Mouse (Mus musculus): ENCODE results near the gene Gsk3b. TPM values are rescaled to one million over a fixed set of nuclear protein-coding genes. Genes with fewer than 3 reads are reported as not detected.
A peak's percentile ranks its signal among the peaks of the same experiment; 100 is the strongest.

The Gsk3b gene
- polyA plus RNA-seq, 1 experiment from 2014 or later, result 29.6 TPM

- ATAC-seq (replicated peaks; ENCODE audit: low FRiP score), result no peak
- H3K9ac ChIP-seq (ENCODE audit: low read depth, low read length), result no peak overlapping the region
These were observed 166.3 kb downstream of the Gsk3b start for GRCm38 (mm10) chr16:38255107-38255506.

GRCm38 (mm10) chr16:38255927-38256326 is 167.1 kb downstream of the Gsk3b start:
- no peak for DNase-seq (ENCODE audit: low spot score)
- no peak overlapping the region for H3K4me2 ChIP-seq
- H3K9ac ChIP-seq (ENCODE audit: low read depth, low read length), result no peak overlapping the region
- H3K4me1 ChIP-seq (replicated peaks; ENCODE audit: control insufficient read depth, insufficient read depth, low read length), result no peaks in the 10 kb centered on the region
- no peak overlapping the region for H3K4me3 ChIP-seq (ENCODE audit: low read depth, low read length)
- H3K9me3 ChIP-seq (ENCODE audit: control insufficient read depth, low read length), result no peaks in the 10 kb centered on the region
- ATAC-seq (replicated peaks; ENCODE audit: low FRiP score), result no peak
- H3K27me3 ChIP-seq (replicated peaks; ENCODE audit: control insufficient read depth, insufficient read depth, low read length), result no peaks in the 10 kb centered on the region
- no peak overlapping the region for H3K27ac ChIP-seq (ENCODE audit: low read depth, low read length)
- 83% methylated on average over 9 of the region's 9 CpGs for WGBS
- H3K36me3 ChIP-seq (ENCODE audit: control insufficient read depth, insufficient read depth, low read length), result no peaks in the 10 kb centered on the region

More at GRCm38 (mm10) chr16:38255107-38255506, 166.3 kb downstream of the Gsk3b start:
- H3K27ac ChIP-seq (ENCODE audit: low read depth, low read length), result no peak overlapping the region
- WGBS, result 76% methylated on average over 4 of the region's 4 CpGs
- H3K4me1 ChIP-seq (replicated peaks; ENCODE audit: control insufficient read depth, insufficient read depth, low read length), result no peaks in the 10 kb centered on the region
- no peak overlapping the region for H3K4me3 ChIP-seq (ENCODE audit: low read depth, low read length)
- H3K36me3 ChIP-seq (ENCODE audit: control insufficient read depth, insufficient read depth, low read length), result no peaks in the 10 kb centered on the region
- DNase-seq (ENCODE audit: low spot score), result no peak
- H3K4me2 ChIP-seq, result no peak overlapping the region
- no peaks in the 10 kb centered on the region for H3K27me3 ChIP-seq (replicated peaks; ENCODE audit: control insufficient read depth, insufficient read depth, low read length)
- H3K9me3 ChIP-seq (ENCODE audit: control insufficient read depth, low read length), result no peaks in the 10 kb centered on the region

- H3K27ac ChIP-seq (ENCODE audit: low read depth, low read length), result no peak overlapping the region
- 38% methylated on average over 3 of the region's 3 CpGs for WGBS
- no peak overlapping the region for H3K4me3 ChIP-seq (ENCODE audit: low read depth, low read length)
- H3K36me3 ChIP-seq (ENCODE audit: control insufficient read depth, insufficient read depth, low read length), result no peaks in the 10 kb centered on the region
- no peak overlapping the region for H3K9ac ChIP-seq (ENCODE audit: low read depth, low read length)
- H3K9me3 ChIP-seq (ENCODE audit: control insufficient read depth, low read length), result no peaks in the 10 kb centered on the region
- ATAC-seq (replicated peaks; ENCODE audit: low FRiP score), result no peak
- no peak overlapping the region for H3K4me2 ChIP-seq
- DNase-seq (ENCODE audit: low spot score), result no peak
- H3K4me1 ChIP-seq (replicated peaks; ENCODE audit: control insufficient read depth, insufficient read depth, low read length), result no peaks in the 10 kb centered on the region
- no peaks in the 10 kb centered on the region for H3K27me3 ChIP-seq (replicated peaks; ENCODE audit: control insufficient read depth, insufficient read depth, low read length)
These were observed 182.8 kb downstream of the Gsk3b start for GRCm38 (mm10) chr16:38271601-38272000.

- no peaks in the 10 kb centered on the region for H3K4me1 ChIP-seq (replicated peaks; ENCODE audit: control insufficient read depth, insufficient read depth, low read length)
- ATAC-seq (replicated peaks; ENCODE audit: low FRiP score), result no peak
- no peak overlapping the region for H3K4me3 ChIP-seq (ENCODE audit: low read depth, low read length)
- no peak overlapping the region for H3K27ac ChIP-seq (ENCODE audit: low read depth, low read length)
- H3K9ac ChIP-seq (ENCODE audit: low read depth, low read length), result no peak overlapping the region
- H3K4me2 ChIP-seq, result no peak overlapping the region
- H3K9me3 ChIP-seq (ENCODE audit: control insufficient read depth, low read length), result no peaks in the 10 kb centered on the region
- no peaks in the 10 kb centered on the region for H3K27me3 ChIP-seq (replicated peaks; ENCODE audit: control insufficient read depth, insufficient read depth, low read length)
- H3K36me3 ChIP-seq (ENCODE audit: control insufficient read depth, insufficient read depth, low read length), result no peaks in the 10 kb centered on the region
- WGBS, result 79% methylated on average over 5 of the region's 5 CpGs
- DNase-seq (ENCODE audit: low spot score), result no peak
These were observed 183.7 kb downstream of the Gsk3b start for GRCm38 (mm10) chr16:38272483-38272882.

- no peak for DNase-seq (ENCODE audit: low spot score)
These were observed 185.9 kb downstream of the Gsk3b start for GRCm38 (mm10) chr16:38274737-38275136.

GRCm38 (mm10) chr16:38279794-38280193 is 191.0 kb downstream of the Gsk3b start:
- DNase-seq (ENCODE audit: low spot score) (no peak), ATAC-seq (replicated peaks; ENCODE audit: low FRiP score) (no peak)
- Histone ChIP-seq H3K4me1 (replicated peaks; ENCODE audit: control insufficient read depth, insufficient read depth, low read length) (no peaks in the 10 kb centered on the region), H3K9ac (ENCODE audit: low read depth, low read length) (no peak overlapping the region), H3K4me3 (ENCODE audit: low read depth, low read length) (no peak overlapping the region), H3K27me3 (replicated peaks; ENCODE audit: control insufficient read depth, insufficient read depth, low read length) (no peaks in the 10 kb centered on the region), H3K27ac (ENCODE audit: low read depth, low read length) (no peak overlapping the region), H3K36me3 (ENCODE audit: control insufficient read depth, insufficient read depth, low read length) (no peaks in the 10 kb centered on the region), H3K4me2 (no peak overlapping the region), H3K9me3 (ENCODE audit: control insufficient read depth, low read length) (no peaks in the 10 kb centered on the region)
- WGBS, result 89% methylated on average over 5 of the region's 5 CpGs

More at GRCm38 (mm10) chr16:38274737-38275136, 185.9 kb downstream of the Gsk3b start:
- 73% methylated on average over 2 of the region's 2 CpGs for WGBS
- H3K9ac ChIP-seq (ENCODE audit: low read depth, low read length), result no peak overlapping the region
- no peak overlapping the region for H3K4me3 ChIP-seq (ENCODE audit: low read depth, low read length)
- no peaks in the 10 kb centered on the region for H3K9me3 ChIP-seq (ENCODE audit: control insufficient read depth, low read length)
- H3K27me3 ChIP-seq (replicated peaks; ENCODE audit: control insufficient read depth, insufficient read depth, low read length), result no peaks in the 10 kb centered on the region
- H3K36me3 ChIP-seq (ENCODE audit: control insufficient read depth, insufficient read depth, low read length), result no peaks in the 10 kb centered on the region
- no peak for ATAC-seq (replicated peaks; ENCODE audit: low FRiP score)
- no peaks in the 10 kb centered on the region for H3K4me1 ChIP-seq (replicated peaks; ENCODE audit: control insufficient read depth, insufficient read depth, low read length)
- H3K4me2 ChIP-seq, result no peak overlapping the region
- no peak overlapping the region for H3K27ac ChIP-seq (ENCODE audit: low read depth, low read length)

GRCm38 (mm10) chr16:38280951-38281350 is 192.2 kb downstream of the Gsk3b start:
- no peak overlapping the region for H3K9ac ChIP-seq (ENCODE audit: low read depth, low read length)
- H3K4me3 ChIP-seq (ENCODE audit: low read depth, low read length), result no peak overlapping the region
- no peaks in the 10 kb centered on the region for H3K36me3 ChIP-seq (ENCODE audit: control insufficient read depth, insufficient read depth, low read length)
- no peak overlapping the region for H3K4me2 ChIP-seq
- no peak for DNase-seq (ENCODE audit: low spot score)
- H3K27me3 ChIP-seq (replicated peaks; ENCODE audit: control insufficient read depth, insufficient read depth, low read length), result no peaks in the 10 kb centered on the region
- H3K4me1 ChIP-seq (replicated peaks; ENCODE audit: control insufficient read depth, insufficient read depth, low read length), result no peaks in the 10 kb centered on the region
- no peaks in the 10 kb centered on the region for H3K9me3 ChIP-seq (ENCODE audit: control insufficient read depth, low read length)
- H3K27ac ChIP-seq (ENCODE audit: low read depth, low read length), result no peak overlapping the region
- 78% methylated on average over 7 of the region's 7 CpGs for whole genome bisulfite sequencing
- ATAC-seq (replicated peaks; ENCODE audit: low FRiP score), result no peak

- Histone ChIP-seq H3K4me2 (no peak overlapping the region), H3K27ac (ENCODE audit: low read depth, low read length) (0 out of 2 replicates have a peak overlapping the region, but pooled peaks have one; percentile 23), H3K4me1 (replicated peaks; ENCODE audit: control insufficient read depth, insufficient read depth, low read length) (peaks cover 3% of the 10 kb centered on the region), H3K4me3 (ENCODE audit: low read depth, low read length) (no peak overlapping the region), H3K36me3 (ENCODE audit: control insufficient read depth, insufficient read depth, low read length) (no peaks in the 10 kb centered on the region), H3K9me3 (ENCODE audit: control insufficient read depth, low read length) (no peaks in the 10 kb centered on the region), H3K9ac (ENCODE audit: low read depth, low read length) (no peak overlapping the region), H3K27me3 (replicated peaks; ENCODE audit: control insufficient read depth, insufficient read depth, low read length) (no peaks in the 10 kb centered on the region)
- DNase-seq (ENCODE audit: low spot score), result no peak
- ATAC-seq (replicated peaks; ENCODE audit: low FRiP score), result 0 out of 2 replicates have a peak, but pooled peaks have one; percentile 54
- WGBS, result 62% methylated on average over 7 of the region's 7 CpGs
These were observed 193.9 kb downstream of the Gsk3b start for GRCm38 (mm10) chr16:38282559-38283160.

- Histone ChIP-seq H3K4me2 (no peak overlapping the region), H3K27ac (ENCODE audit: low read depth, low read length) (no peak overlapping the region), H3K9me3 (ENCODE audit: control insufficient read depth, low read length) (no peaks in the 10 kb centered on the region), H3K4me1 (replicated peaks; ENCODE audit: control insufficient read depth, insufficient read depth, low read length) (peaks cover 10% of the 10 kb centered on the region), H3K36me3 (ENCODE audit: control insufficient read depth, insufficient read depth, low read length) (no peaks in the 10 kb centered on the region), H3K4me3 (ENCODE audit: low read depth, low read length) (no peak overlapping the region), H3K27me3 (replicated peaks; ENCODE audit: control insufficient read depth, insufficient read depth, low read length) (no peaks in the 10 kb centered on the region), H3K9ac (ENCODE audit: low read depth, low read length) (no peak overlapping the region)
- WGBS, result 46% methylated on average over 3 of the region's 3 CpGs
- no peak for DNase-seq (ENCODE audit: low spot score)
- ATAC-seq (replicated peaks; ENCODE audit: low FRiP score), result no peak
These were observed 194.5 kb downstream of the Gsk3b start for GRCm38 (mm10) chr16:38283300-38283699.

Data from liver, embryonic 11.5 days (tissue).